Mouse (Mus musculus) kidney, postnatal 25 days (tissue): ENCODE measurements around the gene Arhgap28.

Experiments
- DNase-seq, 2 experiments: peaks; one replicate each; pipeline ENCODE4 v3.0.0; 2021; ENCODE audit warnings: mixed read lengths in 2 of 2

The Arhgap28 gene

DNA sequence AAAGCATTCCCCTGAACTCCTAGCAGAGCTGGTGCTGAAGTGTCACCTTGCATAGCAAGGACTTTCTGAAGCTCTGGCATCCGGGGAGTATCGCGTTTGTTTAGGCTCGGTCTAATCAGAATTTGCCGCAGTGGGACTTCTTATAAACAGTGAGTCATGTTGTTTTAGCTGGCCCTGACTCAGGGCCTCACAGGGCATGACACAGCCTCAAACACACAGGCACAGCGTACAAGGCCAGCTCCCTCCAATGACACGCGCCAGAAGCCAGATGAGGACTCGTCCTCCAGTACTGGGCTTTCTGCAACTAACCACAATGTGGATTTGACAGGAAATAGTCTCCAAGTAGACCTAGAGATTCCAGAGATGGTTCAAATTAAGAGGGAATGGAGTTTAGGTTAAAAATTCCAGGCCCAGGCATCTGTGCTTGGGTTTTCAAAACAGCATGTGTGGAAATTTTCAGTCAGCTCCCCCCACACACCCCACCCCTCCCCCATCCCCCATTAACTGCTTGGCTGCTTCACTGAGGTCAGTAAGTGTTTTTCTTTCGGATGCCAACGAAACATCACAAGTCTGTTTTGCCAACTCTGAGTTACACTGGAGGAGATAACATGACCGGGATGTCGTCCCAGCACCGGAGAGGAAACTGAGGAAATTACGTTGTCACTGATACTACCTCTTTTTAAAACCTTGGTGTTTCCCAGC lies 14.8 kb downstream of the Arhgap28 start:
- DNase-seq = peak; percentile 58 to 82

DNA sequence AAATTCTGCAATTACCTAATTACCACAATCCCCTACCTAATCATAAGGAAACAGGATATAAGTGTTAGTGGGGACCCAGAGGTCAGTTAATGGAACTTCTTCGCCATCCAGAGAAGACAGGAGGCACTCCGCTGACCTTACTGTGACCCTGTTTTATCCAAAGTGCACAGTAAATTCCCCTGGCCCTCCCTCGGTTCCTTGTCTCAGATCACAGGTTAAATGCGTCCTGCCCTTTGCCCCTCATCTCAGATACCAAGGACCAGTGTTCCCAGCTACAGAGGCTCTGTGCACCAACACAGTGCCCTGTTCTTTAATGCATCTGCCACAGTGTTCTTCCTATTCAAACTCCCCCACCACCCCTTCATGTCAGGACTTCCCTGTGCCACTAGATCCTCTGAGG lies 18.4 kb downstream of the Arhgap28 start:
- no peak for DNase-seq

DNA sequence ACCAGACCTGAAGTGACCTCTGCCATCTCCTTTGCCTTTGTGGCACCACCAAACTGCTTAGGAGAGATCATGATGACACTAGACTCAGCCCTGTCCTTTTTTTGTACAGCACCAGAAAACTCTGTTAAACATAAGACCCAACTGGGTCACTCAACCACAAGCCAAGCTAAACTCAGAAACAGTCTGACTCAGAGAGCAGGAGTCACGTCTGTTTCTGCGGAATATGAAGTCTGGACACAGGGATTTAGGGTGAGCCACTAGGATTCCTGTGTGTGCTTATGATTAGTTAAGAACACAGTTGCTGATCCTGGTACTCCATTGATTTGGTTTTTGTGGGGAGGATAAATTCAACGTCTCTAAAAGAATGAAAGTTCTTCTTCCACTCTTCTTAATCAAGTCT lies 23.3 kb downstream of the Arhgap28 start:
- no peak for DNase-seq

DNA sequence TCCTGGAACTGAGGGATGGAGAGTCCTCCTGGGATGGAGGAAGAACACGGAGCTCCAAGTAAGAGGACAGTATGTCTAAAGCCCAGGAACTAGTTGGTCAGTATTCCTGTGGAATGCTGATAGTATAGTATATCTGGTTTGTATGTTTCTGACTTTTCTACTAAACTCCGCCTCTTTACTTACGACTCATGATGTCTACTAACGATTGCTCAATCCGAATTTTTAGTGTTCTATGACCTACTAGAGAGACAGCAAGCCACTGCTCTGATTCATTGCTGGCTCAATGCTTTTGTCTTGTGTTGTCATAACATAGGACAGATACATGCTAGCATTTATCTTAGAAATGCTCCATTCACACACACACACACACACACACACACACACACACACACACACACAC lies 24.7 kb downstream of the Arhgap28 start:
- DNase-seq = no peak

DNA sequence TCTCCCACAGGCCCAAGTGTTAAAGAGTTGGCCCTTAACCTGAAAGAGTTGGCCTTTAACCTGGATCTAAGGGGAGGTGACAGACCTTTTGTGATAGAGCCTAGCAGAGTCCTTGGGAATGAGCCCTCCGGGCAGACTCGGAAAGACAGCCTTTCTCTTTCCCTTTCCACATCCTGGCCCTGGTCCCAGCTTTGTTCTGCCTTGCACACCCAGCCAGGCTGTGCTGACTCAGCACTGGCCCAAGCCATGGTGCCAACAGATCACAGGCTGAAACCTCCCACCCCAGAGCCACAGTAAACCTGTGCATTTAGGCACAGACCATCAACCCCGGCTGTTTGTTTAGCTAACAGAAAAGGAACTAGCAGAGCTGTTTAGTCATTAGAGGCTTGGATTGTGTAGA lies 25.1 kb downstream of the Arhgap28 start:
- peak; percentile 73 to 77 for DNase-seq

DNA sequence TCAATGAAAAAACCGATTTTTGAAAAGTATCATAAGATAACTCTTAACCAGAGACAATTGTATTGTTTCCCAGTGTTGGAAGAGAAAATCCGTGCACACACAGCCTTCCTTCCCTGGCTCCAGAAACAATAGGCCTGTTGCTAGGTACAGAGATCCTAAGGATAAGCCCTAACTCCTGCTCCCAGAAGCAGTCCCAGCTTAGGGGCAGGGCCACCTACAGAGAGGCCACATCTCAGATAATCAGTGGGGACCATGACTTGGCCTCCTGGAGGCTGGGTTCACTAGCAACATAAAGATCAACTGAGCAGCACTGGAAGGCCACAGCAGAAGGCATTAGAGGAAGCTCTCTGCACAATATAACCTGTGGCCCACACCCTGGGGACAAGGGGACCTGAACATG lies 27.5 kb downstream of the Arhgap28 start:
- no peak for DNase-seq

DNA sequence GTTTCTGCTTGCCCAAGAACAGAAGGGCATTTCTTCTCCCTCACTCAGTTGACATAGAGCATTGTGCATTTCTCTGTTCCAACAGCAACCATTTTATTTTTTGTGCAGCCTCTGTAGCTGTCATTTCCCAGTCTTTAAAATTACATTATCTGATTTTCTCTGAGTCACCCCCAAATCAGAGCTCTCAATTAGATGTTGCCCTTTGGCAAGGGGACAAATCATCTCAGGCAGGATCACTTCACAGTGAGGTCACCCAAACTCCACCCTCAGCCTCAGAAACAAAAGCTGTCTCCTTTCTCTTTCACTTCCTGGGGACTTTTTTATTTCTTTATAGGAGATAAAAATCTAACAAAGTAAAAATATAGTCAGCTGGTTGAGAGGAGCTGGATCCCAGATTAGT lies 27.9 kb downstream of the Arhgap28 start:
- no peak for DNase-seq

DNA sequence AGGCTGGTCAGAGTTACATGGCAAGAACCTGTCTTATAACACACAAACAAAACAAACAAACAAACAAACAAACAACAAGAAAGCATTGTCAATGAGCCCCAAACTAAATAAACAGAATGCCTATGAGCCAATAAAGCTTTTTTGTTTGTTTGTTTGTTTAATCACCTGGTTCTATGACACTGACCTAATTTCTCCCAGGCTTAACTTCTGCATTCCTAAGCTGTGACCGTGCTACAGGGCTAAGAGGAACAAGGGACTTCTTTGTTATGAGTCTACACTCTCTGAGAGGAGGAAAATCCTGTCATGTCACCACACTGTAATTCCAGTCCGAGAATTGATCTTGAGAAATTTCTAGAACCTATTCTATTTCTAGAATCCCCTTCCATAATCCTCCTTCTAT lies 29.2 kb downstream of the Arhgap28 start:
- no peak for DNase-seq

DNA sequence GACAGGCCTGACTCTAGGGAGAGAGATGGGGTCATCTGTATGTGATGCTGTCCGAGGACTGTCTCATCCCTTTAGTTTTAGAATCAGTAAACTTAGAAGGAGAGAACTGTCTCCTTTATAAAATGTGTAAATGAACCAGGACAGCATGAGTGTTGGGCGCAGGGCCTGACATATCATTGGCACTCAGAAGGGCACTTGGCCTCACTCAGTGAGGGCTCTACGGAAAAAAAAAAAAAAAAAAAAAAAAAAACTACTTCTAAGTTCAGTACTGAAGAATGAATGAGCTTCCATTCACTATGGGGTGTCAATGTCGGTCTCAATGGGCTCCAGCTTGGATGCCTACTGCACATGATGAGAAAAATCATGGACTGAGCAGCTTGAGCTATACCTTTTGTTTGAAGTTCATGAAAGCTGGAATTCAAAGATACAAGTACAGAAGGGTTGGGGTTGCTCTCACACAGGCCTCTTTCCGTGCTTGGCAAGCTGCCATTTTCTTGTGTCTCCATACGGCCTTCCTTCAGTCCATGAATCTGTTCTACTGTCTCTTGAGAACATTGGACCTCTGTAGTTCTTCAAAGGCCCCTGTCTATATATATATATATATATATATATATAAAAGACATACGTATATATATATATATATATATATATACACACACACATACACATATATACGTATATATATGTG lies 36.9 kb downstream of the Arhgap28 start:
- no peak for DNase-seq

DNA sequence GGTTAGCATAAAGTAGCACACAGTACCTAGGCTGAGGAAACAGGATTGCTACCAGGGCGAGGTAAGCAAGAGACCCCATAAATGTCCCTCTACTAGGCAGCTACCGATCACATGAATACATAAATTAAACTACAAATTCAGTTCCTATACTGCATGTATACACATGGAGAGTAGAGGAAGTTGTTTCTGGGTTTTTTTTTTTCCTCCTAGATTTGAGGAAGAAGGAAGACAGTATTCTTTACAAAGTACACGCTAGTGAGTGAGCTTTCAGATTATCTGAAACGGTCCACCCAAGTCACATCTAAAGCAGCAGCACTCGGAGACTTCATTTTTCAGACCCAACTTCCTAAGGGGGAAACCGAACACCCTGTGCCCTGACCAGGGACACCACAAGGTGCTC lies 41.1 kb downstream of the Arhgap28 start:
- no peak for DNase-seq

DNA sequence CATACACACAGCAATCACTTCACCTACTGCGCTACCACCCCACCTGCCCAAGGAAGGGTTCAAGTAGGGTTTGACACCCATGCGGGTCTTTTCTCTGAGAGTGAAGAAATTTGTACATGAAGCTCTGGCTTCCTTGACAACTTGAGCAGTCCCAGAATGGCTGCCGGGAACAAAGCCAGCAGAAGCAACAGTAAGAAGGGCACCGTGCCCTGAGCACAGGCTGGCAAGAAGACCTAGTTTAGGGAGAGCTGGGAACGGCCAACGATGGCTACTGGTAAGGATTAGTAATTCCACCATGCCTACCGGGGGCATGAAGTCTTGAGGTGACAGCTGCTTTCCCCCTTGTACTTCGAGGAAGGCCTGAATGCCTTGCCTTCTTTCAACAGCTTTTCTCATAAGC lies 41.9 kb downstream of the Arhgap28 start:
- DNase-seq = no peak

DNA sequence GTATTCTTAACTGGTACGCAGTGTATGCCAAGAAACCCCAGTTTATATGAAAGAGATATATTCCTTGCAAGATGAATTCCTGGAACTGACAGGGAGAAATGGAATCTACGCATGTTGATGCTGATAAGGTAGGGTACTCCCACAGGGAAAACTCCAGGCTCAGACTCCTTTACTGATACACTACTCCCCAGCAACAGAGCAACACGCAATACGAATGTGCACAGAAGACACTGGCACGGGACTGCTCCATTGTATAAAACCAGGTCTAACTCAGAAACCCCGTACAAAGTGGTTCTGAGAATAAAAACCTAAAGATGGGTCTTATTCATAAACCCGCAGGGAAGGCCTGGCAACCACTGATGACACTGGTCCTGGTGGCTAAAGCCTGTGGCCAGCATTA lies 45.0 kb downstream of the Arhgap28 start:
- no peak for DNase-seq

DNA sequence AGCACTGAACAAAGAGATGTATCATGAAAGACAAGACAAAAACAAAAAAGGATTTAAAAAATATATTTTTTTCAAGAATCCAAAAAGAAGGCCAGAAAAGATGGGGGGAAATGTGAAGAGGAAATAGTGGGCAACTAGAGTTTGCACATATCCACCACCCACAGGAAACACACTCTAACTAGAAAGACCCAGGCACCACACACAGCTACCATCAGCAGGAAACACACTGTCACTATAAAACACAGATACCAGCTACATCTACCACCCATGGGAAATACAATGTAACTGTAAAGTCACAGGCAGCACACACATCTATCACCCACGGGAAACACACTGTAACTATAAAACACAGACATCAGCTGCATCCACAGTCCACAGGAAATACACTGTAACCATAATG lies 46.3 kb downstream of the Arhgap28 start:
- no peak for DNase-seq

DNA sequence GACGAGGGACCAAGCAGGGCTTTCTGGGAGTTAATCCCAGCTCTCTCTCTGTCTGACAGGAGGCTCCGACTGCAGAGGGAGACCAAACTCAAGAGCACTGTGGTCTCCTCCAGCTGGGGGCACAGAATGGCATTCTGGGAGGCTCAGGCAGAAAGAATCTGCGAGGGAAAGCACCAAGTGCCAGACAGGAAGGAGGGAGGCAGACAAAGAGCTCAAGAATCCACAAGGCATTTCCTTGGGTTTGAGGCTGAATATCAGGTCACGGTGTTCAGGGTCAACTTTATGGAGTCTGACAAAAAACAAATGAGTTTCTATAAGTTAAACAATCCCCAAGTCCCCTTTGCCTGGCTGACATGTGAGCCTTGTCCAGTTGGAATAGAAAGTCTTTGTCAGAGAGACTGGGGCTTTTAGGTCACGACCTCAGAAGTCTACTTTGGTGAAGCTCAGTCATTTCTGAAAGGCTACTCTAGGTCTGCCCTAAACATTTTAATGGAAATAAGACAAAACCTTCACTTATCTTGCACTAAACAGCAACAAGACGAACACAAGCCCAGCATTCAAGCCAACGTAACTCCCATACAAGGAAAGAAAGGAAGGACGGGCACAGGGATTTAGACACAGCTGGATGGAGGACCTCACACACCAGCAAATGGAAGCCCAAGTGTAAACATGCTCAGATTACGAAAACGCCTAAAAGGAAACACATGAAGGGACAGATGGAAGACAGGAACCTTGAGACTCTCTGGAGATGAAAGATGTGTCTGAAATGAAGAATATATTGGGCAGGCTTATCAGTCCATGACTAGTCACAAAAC lies 47.8 kb downstream of the Arhgap28 start:
- DNase-seq = no peak

DNA sequence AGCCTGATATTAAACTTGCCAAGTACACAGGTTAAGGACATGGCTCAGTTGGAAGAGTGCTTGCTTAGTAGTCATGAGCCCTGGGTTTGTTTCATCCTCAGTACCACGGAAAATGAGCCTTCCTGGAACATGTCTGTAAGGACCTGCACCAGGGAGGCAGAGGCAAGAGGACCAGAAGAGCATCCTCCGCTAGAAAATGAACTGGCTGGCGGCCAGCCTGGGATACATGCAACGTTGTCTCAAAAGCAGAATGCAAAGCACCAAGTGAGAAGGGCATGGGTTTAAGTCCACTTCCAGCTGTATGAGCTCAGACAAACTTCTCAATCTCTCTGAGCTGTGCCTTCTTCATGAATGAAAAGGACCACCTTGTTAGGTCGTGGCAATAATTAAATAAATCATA lies 49.0 kb downstream of the Arhgap28 start:
- no peak for DNase-seq

DNA sequence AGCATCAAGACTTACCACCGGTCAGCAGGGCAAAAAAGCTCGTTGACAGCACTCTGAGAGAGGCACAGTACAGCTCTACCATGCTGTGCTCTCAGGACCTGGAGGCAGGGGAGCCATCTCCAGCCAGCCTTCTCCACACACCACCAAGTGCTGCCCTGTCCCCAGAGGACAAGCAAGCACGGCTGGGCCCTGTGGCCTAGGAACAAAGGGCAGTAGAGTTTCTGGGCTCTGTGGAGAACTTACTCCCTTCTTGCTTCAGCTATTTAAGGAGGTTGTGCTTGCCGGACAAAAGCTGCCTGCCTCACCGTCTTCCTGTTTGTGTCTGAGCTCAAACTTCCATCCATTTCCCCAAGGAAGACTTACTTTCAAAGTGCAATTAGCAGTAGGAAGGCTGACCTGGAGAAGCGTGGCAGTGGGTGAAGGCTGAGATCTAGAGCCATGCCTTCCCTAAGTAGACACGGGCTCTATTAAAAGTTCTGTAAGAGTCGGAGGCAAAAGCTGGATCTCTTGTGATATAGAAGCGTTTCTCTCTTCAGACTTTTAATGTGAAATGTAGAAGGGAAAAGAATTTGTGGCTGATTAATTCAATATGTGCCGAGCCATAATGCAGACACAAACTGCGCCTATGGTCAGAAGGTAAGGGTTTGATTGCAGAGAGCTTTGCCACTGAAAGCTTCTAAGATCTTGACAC lies 53.3 kb downstream of the Arhgap28 start:
- DNase-seq = no peak

DNA sequence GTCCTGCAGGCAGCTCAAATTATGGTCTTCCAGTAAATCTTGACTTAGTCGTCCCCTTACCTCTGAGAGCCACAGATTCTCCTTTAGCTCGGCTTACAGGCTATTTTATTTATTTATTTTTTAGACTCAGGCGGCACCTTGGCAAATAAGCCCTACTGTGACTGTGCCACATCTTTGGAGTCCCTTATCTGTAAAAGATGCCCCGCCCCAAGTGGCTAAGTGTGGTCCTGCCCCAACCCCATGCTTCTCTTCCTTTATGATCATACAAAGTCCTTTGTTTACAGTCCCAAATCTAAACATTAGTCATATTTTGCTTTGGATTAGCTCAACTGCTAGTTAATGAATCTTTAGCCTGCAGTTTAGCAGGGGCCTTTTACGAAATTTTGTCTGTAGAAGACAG lies 55.3 kb downstream of the Arhgap28 start:
- DNase-seq = no peak

DNA sequence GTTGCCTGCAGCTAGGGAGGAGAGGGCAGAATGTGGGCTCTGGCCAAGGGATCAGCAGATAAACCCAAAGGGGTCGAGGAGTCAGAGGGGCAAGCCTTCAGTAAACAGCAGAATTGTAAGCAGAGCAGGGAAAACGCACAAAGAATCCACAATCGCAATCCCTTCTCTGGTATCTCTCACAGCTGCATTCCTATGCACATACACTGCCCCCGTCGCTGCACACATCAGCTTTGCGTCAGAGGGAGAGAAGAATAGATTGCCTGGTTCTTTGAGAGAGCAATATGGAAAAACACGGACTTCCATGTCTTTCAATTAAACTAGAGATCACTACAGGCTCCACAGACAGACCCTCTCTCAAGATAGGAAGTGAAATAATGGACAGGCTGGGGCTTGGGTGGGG lies 58.5 kb downstream of the Arhgap28 start:
- no peak for DNase-seq

DNA sequence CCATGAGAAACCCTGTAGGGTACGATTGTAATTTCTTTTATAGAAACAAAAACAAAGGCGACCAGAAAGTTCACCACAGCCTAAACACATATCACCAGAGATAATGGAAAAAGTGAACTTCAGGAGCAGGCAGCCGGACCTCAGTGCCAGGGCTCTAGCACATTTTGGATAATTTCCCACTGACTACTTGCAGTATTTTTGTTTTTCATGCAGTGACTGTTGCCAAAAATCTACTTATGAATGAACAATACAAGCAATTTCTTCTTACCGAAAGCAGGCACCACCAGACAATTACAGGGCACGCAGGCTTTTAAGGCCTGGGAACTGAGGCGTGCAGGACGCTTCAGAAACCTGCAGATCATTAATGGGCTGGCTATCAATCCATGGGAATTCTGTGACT lies 59.7 kb downstream of the Arhgap28 start:
- no peak for DNase-seq

DNA sequence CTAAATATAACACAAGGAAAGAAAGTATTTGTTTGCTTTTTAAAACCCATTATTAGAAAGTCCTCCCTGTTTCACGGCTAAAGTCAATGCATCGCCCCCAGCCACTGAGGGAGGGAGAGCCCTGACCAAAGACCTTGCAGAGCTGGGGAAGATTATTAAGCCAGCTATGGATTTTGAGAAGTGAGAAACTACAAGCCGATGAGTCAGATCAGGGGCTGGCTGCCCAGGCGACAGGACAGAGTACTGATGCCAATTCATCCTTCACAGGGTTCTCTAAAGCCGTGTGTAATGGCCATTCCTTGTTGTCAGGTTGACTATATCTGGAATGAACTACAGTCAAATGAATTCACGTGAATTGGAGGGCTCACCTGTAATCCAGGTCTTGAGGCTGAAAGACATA lies 62.9 kb downstream of the Arhgap28 start:
- no peak for DNase-seq

DNA sequence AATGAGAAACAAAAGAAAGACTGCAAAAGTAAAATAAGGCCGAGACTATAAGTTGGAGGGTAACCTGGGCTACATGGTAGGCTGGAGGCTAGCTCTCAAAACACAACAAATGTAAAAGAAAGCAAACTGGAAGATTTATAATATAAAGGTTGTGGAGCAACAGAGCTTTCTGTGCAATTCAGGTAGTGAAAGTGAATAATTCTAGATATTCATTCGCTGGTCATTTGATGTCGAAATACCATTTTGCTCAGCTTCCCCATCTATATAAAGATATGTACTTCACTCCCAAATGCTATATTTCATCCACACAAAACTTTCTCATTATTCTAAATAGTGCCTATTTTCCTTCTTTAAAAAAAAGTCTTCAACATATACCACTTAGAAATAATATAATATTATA lies 66.9 kb downstream of the Arhgap28 start:
- no peak for DNase-seq

DNA sequence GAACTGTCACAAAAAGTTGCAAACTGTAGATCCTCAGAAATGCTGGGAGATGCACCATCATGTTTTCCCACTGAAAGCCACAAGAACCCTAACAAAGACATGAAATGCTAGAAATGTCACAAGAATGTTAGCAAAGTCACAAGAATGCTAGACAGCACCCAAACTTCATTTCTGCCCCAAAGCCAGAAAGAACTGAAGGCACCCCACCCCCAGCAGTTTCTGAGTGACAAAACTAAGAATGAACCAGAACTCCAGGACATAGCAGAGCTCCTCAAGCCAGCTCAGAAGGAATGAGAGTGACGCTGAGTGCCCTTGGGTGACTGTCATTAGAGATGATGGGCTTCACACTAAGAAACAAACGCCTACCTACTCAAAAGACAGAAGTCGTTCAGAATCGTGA lies 68.4 kb downstream of the Arhgap28 start:
- DNase-seq = no peak

DNA sequence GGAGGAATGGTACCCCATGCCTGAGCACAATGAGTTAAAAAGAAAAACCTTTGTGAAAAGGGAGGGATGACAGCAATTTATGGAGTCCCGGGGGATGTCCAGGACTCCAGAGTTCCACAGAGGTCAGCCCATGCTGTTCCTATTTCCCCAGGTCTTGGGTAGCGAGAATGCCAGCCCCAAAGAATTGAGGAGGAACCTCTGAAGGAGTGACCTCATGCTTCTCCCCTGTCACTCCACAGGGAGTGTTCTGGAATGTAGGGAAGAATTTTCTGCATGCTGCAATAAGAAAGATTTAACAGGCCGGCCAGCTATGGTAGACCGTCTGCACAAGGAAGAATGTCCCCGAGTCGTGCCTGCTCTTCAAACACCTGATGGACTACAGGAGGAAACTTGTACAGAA lies 72.5 kb downstream of the Arhgap28 start:
- DNase-seq = no peak
